Mouse (Mus musculus) ES-Bruce4 (cell line): Measurements from ENCODE around the gene Asb13. TPM values are rescaled to one million over a fixed set of nuclear protein-coding genes. Genes with fewer than 3 reads are reported as not detected.

ENCODE experiments used
- H3K27ac ChIP-seq: 2 replicates; pipeline ENCODE4 v1.5.1; 2012; ENCODE audit warnings: low read length, inconsistent platforms; ENCODE audit not compliant: insufficient read depth
- H3K27me3 ChIP-seq: 2 replicates; pipeline ENCODE4 v1.6.1; 2012; ENCODE audit warnings: mild to moderate bottlenecking, low read length, inconsistent platforms; ENCODE audit not compliant: control insufficient read depth, poor library complexity, insufficient read depth, severe bottlenecking
- H3K36me3 ChIP-seq: 2 replicates; pipeline ENCODE4 v1.6.1; 2012; ENCODE audit warnings: inconsistent platforms, mild to moderate bottlenecking, low read length, moderate library complexity; ENCODE audit not compliant: control insufficient read depth, poor library complexity, insufficient read depth, severe bottlenecking
- H3K4me1 ChIP-seq: one replicate; pipeline ENCODE4 v1.8.1; 2011; ENCODE audit warnings: low read length; ENCODE audit not compliant: control insufficient read depth, insufficient read depth
- H3K4me3 ChIP-seq: 2 replicates; pipeline ENCODE4 v1.5.1; 2011; ENCODE audit warnings: low read depth, mild to moderate bottlenecking, low read length
- H3K9ac ChIP-seq: 2 replicates; pipeline ENCODE4 v1.6.1; 2012; ENCODE audit warnings: low read depth, mild to moderate bottlenecking, inconsistent platforms; ENCODE audit not compliant: poor library complexity, severe bottlenecking
- H3K9me3 ChIP-seq: replicated peaks from 2 replicates; pipeline ENCODE4 v1.6.1; 2012; ENCODE audit warnings: mild to moderate bottlenecking, low read length, inconsistent platforms; ENCODE audit not compliant: control insufficient read depth, poor library complexity, insufficient read depth, severe bottlenecking
- CTCF ChIP-seq: IDR thresholded peaks from one replicate; pipeline ENCODE4 v1.8.1; 2011; ENCODE audit warnings: low read depth, low read length
- EP300 ChIP-seq: IDR thresholded peaks from 2 replicates; pipeline ENCODE4 v1.6.1; 2011; ENCODE audit warnings: low read depth, low read length; ENCODE audit not compliant: insufficient read depth
- POLR2A ChIP-seq: IDR thresholded peaks from one replicate; pipeline ENCODE4 v1.8.1; 2011; ENCODE audit warnings: low read length; ENCODE audit not compliant: insufficient read depth
- polyA plus RNA-seq: library from polyadenylated mRNA; stranded (reverse); fragments of >200 nt; gene quantifications from 2 replicates; pipeline ENCODE4 v1.2.4, GENCODE M21; 2011; ENCODE audit warnings: low read depth; ENCODE audit not compliant: missing spikeins, insufficient read depth, insufficient read length

Asb13 gene
- polyA plus RNA-seq, 1 experiment = 18.2 TPM

- Histone ChIP-seq H3K27ac (no peak overlapping the region), H3K9me3 (no peaks in the 10 kb centered on the region)
- TF ChIP-seq POLR2A = no peak
- TF ChIP-seq EP300 = no peak
- TF ChIP-seq CTCF = no peak
Observed at GRCm38 (mm10) chr13:3667288-3667873, 33.5 kb downstream of the Asb13 start.

DNA sequence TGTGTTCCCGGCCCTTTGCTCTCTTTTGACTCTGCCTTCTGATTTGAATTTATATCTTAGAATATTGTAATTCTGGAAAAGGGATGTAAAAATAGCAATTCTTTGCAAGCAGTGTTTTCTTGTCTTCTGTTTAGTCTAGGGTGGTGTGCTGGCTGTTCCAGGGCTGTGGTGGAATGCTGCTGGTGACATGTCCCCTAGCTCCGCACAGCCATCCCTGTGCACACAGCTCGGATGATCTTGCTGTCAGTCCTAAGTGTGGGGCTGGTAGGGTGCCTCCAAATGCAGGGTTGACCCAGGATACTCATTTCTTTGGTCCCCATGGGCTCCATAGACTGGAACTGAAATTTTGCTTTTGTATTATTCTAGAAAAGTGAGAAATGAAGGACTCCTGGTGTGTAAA, 34.2 kb downstream of the Asb13 start:
- Histone ChIP-seq H3K27ac (no peak overlapping the region), H3K4me1 (no peaks in the 10 kb centered on the region), H3K9ac (no peak overlapping the region), H3K4me3 (no peak overlapping the region), H3K27me3 (no peaks in the 10 kb centered on the region), H3K9me3 (no peaks in the 10 kb centered on the region), H3K36me3 (no peaks in the 10 kb centered on the region)
- no peak for TF ChIP-seq POLR2A
- TF ChIP-seq EP300 = no peak
- no peak for TF ChIP-seq CTCF

More at GRCm38 (mm10) chr13:3667288-3667873, 33.5 kb downstream of the Asb13 start:
- no peaks in the 10 kb centered on the region for H3K27me3 ChIP-seq
- H3K9ac ChIP-seq = no peak overlapping the region
- no peaks in the 10 kb centered on the region for H3K36me3 ChIP-seq
- H3K4me1 ChIP-seq = no peaks in the 10 kb centered on the region
- H3K4me3 ChIP-seq = no peak overlapping the region

DNA sequence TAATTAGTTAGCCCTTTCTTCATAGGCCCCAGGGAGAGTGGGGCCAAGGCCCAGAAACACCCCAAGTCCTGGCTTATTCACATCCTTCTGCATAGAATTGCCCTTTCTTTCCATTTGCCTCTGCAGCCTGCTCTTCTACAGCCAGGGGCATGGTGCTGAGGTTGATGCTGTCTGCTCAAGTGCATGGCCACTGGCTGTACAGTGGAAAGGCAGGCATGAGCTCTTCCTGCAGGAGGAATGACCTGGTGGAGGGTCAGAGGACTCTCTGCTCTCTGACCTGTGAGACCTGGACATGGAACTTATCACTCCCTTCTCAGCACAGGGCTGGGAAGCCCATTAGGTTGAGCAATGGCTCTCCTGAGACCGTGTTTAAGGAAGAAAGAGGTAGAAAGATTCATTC, 35.8 kb downstream of the Asb13 start:
- H3K27me3 ChIP-seq = no peaks in the 10 kb centered on the region
- no peak overlapping the region for H3K4me3 ChIP-seq
- no peaks in the 10 kb centered on the region for H3K36me3 ChIP-seq
- H3K9me3 ChIP-seq = no peaks in the 10 kb centered on the region
- no peaks in the 10 kb centered on the region for H3K4me1 ChIP-seq
- no peak overlapping the region for H3K27ac ChIP-seq
- TF ChIP-seq POLR2A = no peak
- TF ChIP-seq CTCF = no peak
- TF ChIP-seq EP300 = no peak
- no peak overlapping the region for H3K9ac ChIP-seq

DNA sequence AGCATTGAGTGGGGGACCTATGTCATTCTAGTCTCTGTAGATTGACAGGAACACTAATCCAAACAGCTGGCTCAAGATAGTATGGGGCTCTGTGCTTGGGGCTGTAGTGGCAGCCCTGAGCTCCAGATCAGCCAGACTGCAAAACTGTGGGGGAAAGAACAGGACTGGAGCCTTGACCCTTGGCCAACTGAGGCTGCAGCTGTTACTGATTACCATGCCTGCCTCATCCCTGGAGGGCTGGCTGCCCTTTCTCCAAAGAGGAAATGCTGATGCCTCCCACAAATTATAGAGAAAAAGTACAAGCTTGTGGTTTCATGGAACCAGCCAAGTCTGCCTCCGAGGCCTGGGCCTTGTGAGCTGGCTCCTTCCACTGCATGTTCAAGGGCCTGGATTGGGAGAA, 36.2 kb downstream of the Asb13 start:
- Histone ChIP-seq H3K36me3 (no peaks in the 10 kb centered on the region), H3K9ac (no peak overlapping the region), H3K27ac (no peak overlapping the region), H3K9me3 (no peaks in the 10 kb centered on the region), H3K27me3 (no peaks in the 10 kb centered on the region), H3K4me3 (no peak overlapping the region), H3K4me1 (no peaks in the 10 kb centered on the region)
- TF ChIP-seq CTCF (no peak), EP300 (no peak), POLR2A (no peak)

- no peaks in the 10 kb centered on the region for H3K27me3 ChIP-seq
Observed at GRCm38 (mm10) chr13:3673151-3673550, 39.3 kb downstream of the Asb13 start.

DNA sequence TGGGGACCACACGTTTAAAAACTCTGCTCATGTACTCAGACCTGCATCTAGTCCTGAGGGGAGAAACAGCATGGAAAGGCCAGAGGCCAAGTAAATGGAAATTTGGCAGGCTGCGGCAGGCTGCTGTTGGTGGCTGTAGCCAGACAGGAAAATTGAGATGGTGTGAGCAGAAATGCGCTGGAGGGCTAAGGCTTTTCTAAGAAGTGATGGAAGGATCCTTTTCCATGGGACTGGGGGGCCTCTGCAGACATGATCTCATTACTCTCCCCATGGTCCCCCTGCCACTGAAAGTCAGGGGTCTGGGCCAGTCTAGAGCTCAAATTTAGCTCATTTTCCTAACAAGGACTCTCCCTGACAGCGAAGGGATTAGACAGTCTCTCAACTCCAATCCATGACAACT, 39.8 kb downstream of the Asb13 start:
- no peaks in the 10 kb centered on the region for H3K36me3 ChIP-seq

More at GRCm38 (mm10) chr13:3673151-3673550, 39.3 kb downstream of the Asb13 start:
- no peak for TF ChIP-seq POLR2A
- no peak for TF ChIP-seq CTCF
- TF ChIP-seq EP300 = no peak
- no peak overlapping the region for H3K27ac ChIP-seq
- H3K9ac ChIP-seq = no peak overlapping the region
- no peak overlapping the region for H3K4me3 ChIP-seq
- no peaks in the 10 kb centered on the region for H3K36me3 ChIP-seq
- H3K4me1 ChIP-seq = no peaks in the 10 kb centered on the region
- no peaks in the 10 kb centered on the region for H3K9me3 ChIP-seq

More for the DNA sequence above, 39.8 kb downstream of the Asb13 start:
- H3K27me3 ChIP-seq = no peaks in the 10 kb centered on the region
- H3K9me3 ChIP-seq = no peaks in the 10 kb centered on the region
- H3K4me1 ChIP-seq = no peaks in the 10 kb centered on the region
- H3K4me3 ChIP-seq = no peak overlapping the region
- no peak overlapping the region for H3K27ac ChIP-seq
- TF ChIP-seq EP300 = no peak
- no peak for TF ChIP-seq CTCF
- no peak for TF ChIP-seq POLR2A
- no peak overlapping the region for H3K9ac ChIP-seq
